Mouse (Mus musculus) layer of hippocampus, adult 9-11 months (tissue): ENCODE results near the gene Tnxb.

Source experiments
- DNase-seq: peaks from one replicate; pipeline ENCODE4 v3.0.0; 2022

Tnxb gene

DNA sequence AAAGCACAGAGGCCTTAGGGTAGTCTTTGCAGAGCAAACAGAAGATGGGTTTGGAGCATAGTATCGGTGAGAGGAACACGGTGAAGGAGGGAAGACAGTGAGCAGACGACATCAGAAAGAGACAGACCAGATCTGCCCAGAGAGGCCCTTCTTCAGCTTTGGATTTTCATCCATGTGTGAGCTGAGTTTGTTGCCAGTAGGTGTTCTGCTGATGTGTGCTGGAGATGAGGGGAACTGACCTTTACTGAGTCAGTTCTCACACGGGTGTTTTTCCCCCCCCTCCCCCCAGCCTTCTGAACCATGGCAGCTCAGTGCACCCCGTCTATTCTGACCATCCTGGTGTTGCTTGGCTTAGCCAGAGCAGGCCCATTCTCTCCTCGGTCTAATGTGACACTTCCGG, at the start of gene Tnxb:
Gene Tnxb, plus strand, starts transcription at position 301 of the 400 bp plus-strand sequence.
- no peak for DNase-seq

DNA sequence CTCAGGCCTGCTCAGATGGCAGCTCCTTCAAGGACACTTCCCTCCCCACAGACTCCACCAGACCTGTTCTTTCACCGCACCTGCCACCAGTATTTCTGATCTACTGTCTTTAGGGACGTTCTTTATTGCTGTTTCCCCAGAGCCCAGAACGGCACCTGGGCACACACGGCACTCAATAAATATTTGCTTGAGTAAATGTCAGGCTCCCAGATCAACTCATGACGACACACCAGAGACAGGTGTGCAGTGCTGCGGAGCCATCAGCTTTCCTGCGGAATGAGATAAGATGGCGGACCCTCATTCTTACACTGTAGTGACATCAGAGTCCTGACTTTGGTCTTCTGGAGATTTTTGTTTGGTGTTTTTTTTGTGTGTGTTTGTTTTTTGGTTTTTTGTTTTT, 49.3 kb upstream of the Tnxb start:
- no peak for DNase-seq

DNA sequence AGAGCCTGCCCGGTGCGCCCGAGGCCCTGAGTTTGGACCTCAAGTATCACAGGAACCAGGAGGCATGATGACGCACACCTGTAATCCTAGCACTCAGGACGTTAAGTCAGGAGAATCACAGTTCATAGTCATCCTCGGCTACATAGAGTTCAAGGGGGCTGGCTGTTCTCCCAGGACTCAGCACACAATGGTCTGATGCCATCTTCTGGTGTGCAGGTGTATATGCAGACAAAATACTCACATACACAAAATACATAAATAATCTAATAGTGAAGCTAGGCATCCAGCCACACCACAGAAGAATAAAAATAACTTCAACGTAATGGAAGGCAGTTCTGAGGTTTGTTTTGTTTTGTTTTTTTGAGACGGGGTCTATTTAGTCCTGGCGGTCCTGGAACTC, 47.2 kb upstream of the Tnxb start:
- DNase-seq = no peak

DNA sequence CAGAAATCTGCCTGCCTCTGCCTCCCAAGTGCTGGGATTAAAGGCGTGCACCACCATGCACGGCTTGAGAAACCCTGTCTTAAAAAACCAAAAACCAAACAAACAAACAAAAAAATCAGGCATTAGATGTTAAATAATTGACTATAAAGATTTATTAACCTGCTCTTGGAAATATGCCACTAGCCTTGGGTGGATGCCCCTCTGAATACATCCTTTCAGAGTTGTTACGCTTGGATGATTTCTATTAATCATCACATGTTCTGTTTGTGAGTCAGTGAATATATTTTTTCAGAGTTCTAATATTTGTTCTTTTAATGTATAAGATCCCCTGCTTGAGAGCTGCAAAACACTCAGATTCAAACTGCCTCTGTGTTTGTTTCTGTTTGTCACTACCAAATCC, 45.4 kb upstream of the Tnxb start:
- no peak for DNase-seq

DNA sequence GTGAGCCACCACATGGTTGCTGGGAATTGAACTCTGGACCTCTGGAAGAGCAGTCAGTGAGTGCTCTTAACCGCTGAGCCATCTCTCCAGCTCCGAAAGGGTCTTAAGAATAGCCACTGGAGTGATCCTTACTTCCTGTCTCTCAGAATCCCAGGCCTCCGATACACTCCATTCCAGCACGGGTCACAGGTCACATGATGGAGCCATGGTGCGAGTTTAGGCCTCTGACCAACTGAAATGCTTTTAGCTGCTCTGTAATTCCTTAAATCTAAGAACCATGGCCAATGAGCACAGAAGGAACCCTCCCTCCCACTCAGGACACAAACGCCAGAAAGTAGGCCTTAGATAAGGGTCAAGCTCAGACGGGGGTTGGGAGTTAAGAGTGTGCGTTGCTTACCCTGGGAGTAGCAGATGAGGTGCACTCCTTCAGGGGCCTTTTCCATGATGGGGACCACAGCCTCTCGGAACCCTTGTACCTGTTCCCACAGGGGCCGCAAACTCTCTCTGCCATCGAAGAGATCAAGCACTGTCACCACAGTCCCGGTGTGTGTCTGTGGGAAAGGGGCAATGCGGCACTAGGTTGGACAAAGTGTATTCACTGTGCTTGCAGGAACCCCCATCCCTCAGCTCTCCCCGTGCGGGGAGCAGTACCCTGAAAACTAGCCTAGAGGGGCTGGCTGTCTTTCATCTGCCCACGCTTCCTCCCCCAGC, 44.1 kb upstream of the Tnxb start:
- DNase-seq = no peak

DNA sequence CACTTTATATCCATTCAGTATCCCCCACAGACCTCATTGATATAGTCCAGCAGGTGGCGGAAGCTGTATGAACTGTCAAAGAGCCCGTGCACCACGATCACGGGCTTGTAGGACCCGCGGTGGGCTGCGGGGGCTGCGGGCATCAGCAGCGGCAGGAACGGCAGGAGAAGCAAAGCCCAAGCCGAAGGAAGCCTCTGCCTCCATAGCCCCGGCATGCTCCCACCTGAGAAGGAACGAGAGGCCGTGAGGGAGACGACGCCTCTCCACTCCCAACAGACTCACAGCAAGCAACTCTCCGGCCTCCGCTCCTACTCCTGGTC, 43.6 kb upstream of the Tnxb start:
- DNase-seq = peak; percentile 56

DNA sequence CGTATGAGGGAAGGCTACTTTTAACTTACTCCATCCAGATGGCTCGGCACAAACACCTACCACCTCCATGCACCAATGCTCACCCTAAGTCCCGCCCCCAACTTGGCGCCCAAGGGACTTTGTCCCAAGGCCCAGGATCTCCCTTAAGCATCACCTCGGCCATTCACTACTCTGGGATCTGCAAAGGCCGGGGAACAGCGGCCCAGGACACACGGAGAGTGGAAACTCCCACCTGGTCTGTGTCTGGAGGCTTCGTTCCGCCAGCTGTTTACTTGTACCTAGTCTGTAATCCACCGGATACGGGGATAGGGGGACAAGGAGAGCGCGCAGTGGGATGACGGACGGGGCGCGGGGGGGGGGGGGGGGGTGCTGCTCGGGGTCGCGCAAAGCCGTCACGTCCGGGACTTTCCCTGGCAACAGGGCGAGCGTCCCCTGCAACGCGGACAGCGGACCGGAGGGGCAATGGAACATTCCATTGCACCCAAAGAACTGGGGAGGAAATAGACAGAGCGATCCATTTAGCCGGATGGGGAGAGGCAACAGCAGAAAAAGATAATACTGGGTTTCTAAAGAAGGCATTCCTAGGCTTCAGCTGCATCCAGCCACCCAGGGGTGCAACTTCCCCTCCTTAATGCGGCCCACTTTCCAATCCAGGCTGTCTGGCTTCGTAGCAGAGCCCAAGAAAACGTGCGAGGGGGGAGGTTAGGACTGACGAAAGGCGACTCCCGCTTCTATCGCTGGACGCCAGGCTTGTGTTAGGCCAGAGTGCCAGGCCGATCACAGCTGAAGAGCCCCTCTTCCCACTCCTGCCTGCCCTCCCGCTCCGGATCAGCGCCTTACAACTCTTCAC, 43.0 kb upstream of the Tnxb start:
- DNase-seq = peak; percentile 92

DNA sequence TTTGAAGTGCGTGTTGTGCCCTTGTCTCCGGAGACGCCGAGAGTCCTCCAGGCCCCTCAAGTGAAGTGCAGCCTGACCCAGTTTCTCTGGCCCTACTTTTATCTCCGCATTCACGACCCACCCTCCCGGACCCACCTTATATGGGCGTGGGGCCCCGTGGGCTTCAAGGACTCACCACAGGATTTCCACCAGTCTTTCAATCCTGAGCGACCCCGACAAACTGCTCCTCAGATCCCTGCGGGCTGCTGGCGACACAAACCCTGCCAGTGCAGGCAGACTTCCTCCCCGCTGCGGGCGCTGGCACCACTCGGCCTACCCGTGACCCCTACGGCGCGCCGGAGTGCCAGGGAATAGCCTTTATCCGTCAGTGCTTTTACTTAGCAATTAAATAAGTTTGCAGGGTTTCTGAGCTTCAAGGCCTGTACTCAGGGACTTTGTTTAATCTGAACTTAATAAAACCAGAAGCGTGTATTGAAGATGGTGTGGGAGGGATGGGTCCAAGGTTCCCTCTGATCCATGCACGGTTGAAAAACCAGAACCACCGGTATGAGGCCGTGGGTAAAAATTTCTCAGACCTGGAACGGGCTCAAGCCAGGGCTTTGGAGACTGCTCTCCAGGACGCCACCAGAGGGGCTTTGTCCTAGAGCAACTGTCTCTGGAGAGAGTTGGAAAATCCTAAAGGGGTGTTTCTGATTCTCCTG, 42.2 kb upstream of the Tnxb start, which contains the start of gene Ppt2:
Gene Ppt2, minus strand, starts transcription at position 568 of the 701 bp plus-strand sequence.
- DNase-seq = no peak

DNA sequence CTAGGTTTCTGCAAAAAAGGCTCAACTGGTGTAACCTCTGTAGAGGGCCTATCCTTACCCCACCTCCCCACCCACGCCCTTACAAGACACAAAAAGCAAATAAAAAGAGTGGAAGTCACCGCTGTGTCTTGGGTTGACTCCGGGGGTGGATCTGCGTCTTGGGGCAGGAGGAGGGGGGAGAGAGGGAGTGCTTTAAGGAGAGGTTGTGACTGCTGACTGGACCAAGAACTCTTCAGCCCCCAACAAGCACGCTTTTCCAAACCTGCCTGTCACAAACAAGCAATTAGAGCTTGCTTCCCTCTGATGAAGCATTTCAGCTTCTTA, 41.7 kb upstream of the Tnxb start:
- no peak for DNase-seq

DNA sequence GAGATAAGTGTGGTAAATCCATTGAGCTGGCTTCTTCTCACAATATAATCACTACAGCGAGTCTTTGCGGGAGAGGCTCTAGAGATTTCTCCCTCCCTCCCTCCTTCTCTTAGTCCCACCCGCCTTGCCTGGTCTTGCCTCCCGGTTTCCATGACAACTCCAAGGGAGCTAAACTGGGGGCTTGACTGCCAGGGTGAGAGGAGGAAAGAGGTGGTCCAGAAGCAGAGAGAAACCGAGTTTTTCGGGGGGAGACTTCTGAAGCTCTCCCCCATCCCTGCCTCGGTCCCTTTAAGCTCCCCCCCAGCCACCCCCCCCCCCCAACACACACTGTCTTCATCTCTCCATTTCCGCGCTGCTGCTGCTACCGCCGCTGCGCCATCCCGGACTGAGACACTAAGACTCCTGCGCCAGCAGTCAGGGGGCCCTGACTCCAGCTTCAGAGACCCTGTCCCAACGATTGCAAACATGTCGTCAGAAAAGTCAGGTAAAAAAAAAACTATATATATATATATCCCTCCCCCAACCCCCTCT, 41.0 kb upstream of the Tnxb start, which contains the start of gene Prrt1:
Gene Prrt1, plus strand, starts transcription at position 313 of the 531 bp plus-strand sequence.
- DNase-seq = peak; percentile 87

DNA sequence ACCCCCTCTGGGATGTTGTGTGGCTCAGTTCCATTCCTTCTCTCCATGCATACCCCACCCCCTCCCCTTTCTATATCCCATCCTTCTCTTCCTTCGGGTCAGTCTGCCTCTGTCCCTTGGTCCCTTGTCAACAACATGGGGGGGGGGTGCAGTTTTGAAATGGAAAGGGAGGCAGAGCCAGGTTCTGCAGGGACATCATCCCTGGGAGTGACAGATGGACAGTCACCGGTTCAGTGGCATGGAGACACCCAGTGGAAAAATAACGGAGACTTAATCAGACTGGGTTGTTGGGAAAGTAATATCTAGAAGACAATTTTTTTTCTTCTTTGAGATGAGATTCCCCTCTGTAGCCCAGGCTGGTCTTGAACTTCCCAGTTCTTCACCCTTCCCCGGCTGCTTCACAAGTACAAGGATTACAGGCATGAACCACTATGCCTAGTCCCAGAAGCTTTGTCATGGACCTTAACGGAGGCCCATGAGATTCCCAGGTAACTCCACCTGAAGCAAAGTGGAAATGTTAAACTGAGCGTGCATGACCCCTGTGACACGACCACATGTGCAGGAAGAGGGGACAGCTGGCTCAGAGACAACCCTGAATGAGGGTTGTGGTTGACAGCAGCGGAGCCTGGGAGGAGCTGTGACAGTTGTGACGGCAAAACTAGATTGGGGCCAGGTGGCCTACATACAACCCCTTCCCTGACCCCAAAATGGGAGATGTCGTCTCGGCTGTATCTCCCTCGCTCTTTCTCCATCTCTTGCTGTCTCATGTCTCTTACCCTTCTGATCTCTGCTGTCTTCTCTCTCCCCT, 40.3 kb upstream of the Tnxb start:
- DNase-seq = no peak

DNA sequence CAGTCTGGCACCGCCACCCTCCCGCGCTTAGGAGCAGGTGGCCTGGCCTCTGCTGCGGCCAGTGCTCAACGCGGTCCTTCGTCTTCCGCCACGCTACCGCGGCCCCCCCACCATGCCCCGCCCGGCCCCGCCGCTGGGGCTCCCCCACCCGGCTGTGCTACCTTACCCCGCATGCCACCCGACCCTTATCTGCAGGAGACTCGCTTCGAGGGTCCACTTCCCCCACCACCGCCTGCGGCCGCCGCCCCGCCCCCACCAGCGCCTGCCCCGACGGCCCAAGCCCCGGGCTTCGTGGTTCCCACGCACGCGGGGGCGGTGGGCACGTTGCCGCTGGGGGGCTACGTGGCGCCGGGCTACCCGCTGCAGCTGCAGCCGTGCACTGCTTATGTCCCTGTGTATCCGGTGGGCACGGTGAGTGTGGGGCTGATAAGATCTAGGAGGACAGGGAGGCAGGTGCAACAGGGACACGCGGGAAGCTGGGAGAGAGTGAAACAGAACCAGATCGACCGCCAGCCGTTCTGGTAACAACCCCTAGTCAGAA, 39.5 kb upstream of the Tnxb start:
- DNase-seq = no peak

DNA sequence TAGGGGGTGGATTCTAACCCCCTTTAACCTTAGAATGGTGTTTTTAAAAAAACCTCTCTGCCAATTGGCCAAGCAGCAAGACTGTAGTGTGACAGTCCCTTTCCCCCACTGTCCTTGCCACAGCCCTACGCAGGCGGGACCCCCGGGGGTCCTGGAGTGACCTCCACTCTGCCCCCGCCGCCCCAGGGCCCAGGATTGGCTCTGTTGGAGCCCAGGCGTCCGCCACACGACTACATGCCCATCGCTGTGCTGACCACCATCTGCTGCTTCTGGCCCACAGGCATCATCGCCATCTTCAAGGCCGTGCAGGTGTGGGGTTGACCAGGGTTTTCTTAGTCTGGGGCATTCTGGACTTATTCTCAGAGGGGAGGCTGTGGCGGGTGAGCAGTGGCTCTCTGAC, 38.7 kb upstream of the Tnxb start:
- DNase-seq = no peak

DNA sequence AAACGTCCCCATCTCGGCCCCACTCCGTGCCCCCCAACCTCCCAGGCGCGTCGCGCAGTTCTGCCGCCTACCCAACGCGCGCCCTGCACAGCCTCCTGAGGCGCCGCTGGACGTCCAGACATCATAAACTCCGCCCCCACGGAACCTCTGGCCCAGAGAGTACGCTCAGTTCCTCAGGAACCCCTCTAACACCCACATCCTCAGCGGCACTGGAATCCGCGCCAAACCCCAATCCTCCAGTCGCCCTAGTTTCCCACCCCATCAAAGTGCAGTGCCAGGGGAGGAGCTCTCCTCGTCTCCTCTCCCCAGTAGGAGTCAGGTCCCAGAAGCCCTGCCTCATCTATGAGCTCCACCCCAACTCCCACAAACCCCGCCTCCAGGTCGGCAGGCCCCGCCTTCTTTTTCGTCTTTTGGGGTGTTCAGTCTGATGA, 38.1 kb upstream of the Tnxb start:
- DNase-seq = peak; percentile 94

DNA sequence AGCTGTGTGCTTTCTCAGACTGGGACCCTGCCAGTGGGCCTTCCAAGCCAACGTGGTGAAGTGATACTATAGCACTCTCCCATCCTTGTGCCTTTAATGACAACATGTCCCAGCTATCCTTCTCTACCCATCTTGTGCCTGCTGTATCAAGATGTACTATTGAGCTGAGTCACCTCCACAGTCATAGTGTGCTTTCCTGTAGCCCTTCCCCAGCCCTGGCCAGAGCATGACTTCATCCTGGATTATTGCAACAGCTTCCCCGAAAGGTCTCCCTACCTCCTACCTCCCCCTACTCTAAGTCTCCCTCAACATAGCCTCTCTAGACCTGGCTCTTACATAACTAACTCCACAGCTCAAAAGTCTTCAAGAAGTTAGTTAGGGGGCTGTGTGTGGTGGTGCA, 34.7 kb upstream of the Tnxb start:
- DNase-seq = no peak

DNA sequence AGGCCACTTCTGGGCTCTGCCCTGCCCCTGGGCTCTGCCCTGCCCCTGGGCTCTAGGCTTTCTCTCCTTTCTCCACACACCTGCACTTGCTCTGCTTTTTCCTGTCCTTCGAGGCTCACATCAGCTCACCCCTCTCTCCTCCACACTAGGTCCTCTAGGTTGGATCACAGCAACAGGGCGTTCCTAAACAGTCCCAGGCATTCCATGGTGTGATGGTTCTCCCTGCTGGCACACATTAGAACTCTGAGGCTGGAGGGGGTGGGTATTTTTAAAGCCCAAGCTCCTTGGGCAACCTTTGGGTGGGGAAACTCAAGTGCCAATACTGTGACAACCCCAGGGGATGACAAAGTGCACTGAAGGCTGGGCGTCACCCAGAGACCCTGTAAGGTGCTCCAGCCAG, 32.9 kb upstream of the Tnxb start:
- DNase-seq = no peak

DNA sequence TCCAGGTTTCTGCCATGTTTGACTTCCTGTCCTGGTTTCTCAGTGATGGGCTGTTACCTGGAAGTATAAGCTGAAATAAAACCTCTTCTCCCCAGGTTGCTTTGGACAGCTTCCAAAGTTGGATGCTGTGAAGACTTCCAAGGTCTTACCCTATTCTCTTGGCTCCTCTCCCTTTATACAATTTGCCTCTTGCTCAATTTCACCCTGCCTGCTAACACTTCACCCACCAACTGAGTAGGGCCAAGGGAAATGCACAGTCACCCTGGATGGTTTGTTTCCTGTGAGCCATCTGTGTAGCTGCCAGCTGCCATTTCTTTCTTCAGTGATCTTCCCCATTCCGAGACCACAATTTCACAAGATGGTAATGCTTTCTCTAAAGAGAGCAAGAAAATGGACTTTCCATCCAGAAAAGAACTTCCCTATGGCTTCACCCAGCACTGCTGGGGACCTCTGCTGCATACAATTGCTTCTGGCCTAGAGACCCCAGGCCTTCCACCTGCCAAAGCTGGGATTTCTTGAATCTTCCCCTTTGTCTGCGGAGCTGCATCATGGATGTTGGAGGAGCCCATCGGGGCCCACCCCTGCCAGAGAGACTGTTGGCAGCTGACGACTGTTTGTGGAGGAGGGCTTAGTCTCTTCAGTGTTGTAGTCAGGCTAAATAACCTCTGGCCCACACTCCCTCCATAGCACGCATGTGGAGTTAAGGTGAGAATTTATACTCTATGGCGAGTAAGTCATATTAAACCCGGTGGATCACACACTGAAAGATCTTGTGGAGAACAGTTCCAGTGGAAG, 30.7 kb upstream of the Tnxb start:
- DNase-seq = no peak

DNA sequence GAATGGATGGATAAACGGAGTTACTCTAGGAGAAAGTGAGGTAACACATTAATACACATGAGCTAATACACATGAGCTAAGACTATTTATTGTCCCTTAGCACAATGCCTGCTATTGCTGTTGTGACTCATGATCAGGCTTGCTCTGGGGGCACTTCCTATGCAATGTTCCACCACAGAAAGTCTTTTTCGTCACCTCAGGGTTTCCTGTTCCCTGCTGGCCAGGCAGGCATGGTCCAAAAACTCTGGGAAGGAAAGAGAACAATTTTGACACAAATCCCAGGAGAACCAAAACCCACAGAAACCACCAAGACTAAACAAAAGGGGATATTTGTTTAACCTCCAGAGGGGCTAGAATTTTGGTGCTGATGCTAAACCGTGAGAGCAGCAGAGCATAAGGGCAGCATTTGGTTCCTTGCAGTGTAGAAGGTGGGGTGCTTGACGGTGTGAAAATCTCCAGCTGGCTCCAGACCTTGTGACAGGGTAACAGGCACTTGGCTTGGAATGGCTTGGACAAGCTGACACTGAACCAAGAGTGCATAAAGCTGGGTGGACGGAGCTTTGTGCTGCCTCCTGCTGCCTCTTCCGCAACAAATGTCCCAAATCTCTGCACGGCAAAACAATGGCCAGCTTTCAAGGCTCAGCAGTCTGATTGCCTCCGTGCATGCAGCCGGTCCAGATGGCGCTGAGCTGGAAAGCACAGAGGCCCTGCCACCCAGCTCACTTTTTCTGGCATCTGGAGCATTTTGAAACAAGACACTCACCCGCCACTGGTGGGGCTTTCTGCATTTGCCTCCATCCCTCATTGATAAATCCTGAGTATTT, 29.3 kb upstream of the Tnxb start:
- DNase-seq = peak; percentile 86

DNA sequence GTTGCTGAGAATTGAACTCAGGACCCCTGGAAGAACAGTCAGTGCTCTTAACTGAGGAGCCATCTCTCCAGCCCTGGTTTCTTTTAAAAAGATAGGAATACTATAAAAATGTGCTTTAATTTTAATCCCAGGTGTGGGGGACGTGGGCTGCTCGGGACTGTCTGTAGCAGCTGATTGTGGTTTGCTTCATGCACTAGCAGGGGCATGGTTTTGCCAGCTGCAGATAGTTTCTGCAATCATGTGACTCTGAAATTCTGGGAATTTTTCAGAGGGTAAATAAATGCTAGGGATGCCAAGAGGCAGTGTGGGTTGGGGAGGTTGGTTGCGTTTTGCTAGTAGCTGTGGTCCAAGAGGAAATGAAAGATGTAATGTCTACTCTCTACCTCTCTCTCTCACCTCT, 28.4 kb upstream of the Tnxb start:
- DNase-seq = no peak

DNA sequence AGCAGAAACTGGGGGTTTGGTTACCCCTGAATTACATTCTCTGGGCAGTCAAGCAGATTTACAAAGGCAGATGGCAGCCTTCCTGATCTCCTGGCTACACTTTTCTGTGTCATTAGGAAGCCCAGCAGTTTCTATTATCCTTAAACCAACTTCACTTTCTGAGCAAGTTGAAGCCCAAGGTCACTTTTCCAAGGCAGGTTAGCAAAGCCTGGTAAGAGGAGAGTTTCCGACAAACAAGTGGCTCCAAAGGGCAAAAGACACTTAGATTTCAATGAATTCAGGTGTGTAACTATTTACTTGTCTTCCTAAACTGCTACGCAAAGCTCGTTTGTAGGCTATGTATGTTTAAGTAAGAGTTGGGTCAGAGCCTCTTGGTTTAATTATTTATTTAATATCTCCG, 27.0 kb upstream of the Tnxb start:
- DNase-seq = no peak

DNA sequence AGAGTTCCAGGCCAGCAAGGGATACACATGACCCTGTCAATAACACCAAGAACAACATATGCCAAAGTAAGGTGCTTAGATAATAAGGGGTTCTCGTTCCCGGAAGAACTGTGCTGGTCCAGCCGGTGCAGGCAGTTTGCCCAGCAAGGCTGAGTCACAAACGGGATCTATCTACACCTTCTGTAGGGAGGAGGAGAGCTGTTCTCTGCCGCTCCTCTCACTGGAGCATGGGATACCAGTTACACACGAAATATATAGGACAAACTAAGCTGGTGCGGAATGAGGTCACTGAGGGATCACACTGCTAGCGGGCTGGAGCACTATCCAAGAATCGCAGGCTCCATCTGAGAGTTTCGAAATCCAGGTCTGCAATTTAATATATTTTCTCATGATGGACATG, 26.4 kb upstream of the Tnxb start:
- no peak for DNase-seq
